Mouse (Mus musculus): ENCODE results near the gene Podn.
"Not testable (repeated sequence)": the region's sequence is repeated elsewhere in the genome, so short reads cannot be mapped to it uniquely, and the experiment has no call there.

Gene Podn

DNA sequence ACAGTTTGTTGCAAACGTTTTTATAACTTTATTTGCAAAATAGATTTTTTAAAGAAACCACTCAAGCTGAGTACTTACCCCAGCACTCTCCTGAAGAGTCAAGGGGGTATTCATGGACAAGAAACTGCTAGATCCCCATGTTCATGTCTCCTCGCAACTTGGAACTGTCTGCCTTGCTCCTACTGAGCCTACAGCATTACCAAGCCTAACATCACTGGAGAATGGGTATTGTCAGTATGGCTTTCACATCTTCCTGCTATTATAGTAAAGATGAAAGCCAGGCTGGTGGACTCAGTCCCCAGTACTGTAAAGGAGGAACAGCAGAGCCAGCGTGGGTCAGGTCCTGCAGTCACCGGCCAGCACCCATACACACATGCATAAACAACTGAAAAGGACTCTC lies at the start of gene Podn:
TSS of gene Podn (minus strand) at position 101 of the 400 bp plus-strand sequence.
- DNase-seq (ENCODE audit: low read depth, low spot score) = no peak

DNA sequence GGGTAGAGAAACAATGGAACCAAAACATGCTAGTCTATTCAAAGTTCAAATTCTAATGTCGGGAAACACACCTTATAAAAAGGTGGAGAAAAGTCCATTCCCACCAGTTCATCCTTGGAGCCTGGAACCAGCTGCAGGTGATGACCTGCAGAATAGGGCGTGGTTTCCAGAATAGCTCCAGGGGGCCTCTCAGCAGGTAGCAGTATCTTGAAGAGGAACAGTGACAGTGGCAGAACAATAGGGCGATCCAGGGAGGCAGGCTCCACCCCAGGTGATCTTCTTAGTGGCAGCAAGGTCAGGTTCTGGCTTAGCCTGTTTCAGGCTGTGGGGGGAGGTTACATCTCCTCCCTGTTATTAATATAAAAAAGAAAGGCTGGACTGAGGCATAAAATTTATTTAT lies 49.3 kb upstream of the Podn start:
- not testable (repeated sequence) for DNase-seq (ENCODE audit: low read depth, low spot score)

DNA sequence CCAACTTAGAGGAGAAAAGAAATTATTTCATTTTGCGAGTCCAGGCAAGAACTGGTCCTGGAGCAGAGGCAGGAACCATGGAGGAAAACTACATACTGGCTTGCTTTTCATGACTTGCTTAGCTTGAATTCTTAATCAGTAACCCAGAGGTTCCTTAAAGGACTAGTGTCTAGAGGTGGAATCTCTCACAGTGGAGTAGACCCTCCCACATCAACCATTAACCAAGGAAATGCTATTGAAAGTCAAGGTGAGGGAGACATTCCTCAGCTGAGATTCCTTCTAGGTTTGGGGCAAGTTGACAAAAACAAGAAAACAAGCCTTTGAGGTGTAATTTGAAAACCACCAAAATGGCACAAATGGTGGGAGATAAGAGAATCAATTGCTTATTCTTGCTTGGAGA lies 48.6 kb upstream of the Podn start, which contains the start of gene Scp2:
TSS of gene Scp2 (minus strand) at position 119 of the 400 bp plus-strand sequence.
- DNase-seq (ENCODE audit: low read depth, low spot score) = no peak

DNA sequence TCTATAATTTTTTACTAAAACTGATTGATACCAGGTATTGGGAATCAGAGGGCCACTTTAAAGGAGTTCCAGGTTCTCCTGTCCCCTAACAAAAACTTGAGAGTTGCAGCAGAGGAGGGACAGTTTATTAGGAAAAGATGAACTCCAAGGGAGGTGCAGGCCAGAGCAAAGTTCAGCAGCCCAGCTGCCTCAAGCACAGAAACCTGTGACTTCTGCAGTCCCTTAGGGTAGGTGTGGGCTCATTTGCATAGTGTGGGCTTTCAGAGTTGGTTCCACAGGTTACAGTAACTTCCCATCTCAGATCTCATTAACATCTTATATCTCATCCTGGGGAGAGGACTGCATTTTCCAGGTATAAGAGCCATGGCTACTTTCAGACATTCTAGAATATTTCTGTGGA lies 47.5 kb upstream of the Podn start:
- DNase-seq (ENCODE audit: low read depth, low spot score) = no peak

DNA sequence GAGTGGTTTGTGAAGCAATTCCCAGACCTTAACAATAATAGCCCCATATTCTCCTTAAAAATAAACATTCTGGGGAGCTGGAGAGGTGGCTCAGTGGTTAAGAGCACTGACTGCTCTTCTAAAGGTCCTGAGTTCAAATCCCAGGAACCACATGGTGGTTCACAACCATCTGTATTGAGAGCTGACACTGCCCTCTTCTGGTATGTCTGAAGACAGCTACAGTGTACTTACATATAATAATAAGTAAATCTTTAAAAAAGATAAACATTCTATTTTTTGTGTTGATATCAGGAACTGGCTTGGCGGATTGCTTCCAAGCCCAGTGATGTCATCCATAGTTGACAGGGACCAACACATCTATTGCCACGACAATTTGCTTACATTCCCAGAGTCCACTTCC lies 46.9 kb upstream of the Podn start:
- DNase-seq (ENCODE audit: low read depth, low spot score) = not testable (repeated sequence)

DNA sequence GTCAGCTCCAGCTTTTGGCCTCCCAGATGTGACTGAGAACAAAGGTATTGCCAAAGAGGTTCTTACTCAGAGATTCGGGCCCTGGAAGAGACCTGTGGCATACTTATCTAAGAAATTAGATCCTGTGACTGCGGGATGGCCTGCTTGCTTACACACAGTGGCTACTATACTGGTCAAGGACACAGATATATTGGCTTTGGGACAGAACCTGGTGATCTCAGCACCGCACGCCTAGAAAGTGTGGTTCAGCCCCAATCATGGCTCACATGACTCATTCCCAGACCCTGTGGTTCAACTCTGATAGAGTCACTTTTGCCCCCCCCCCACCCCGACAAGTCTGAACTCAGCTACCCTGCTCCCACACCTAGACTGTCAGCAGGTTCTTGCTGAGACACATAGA lies 40.7 kb upstream of the Podn start:
- no peak for DNase-seq (ENCODE audit: low read depth, low spot score)

DNA sequence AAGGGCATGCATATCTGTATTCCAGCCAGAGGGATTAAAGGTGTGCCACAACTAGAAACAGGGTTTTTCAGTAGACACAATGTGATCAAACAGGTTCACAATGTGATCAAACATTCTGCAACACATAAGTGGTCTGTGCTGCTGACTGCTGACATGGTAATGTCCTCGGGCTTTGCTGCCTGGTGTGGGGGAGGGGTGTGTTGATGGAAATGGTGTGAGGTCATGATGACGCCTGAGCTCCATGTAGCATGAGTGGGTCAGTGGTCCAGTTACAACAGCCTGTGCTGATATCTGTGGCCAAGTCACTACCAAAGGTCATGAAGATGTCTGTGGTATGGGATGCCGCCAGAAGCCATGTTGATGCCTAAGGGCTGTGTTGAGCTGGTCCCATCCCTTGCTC lies 34.2 kb upstream of the Podn start:
- no peak for DNase-seq (ENCODE audit: low read depth, low spot score)

DNA sequence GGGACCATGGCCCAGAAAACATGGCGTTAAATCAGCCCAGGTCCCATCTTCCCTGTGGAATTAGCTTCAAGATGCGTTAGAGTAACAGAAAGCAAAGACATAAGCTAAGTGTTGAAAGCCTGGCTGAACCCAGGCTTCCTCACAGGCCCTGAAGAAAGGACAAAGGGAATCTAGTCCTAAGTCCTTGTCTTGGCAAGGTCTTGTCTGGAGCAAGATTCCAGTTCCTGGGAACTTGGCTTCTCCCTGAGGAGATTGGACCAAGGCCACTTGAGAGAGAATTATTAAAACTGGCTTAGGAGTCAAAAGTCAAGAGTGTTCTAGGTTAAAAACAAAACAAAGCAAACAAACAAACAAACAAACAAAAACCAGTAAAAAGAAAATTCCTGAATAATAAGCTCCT lies 32.1 kb upstream of the Podn start:
- DNase-seq (ENCODE audit: low read depth, low spot score) = no peak

DNA sequence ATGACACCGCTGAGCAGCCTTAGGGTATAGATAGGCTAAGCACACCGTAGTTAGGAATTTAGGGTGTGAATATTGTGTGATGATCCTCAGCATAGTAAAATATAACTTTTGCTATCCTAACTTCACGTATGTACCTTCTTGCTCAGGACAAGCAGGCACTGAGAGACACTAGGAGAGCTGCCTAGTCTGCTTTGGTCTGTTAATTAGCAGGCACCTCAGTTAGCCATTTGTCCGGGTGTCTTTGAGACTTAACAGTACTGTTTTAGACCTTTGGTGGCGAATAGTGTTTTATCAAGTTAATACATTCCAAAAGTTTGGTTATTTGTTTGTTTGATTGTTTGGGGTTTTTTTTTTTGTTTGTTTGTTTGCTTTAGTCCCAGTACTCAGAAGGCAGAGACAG lies 31.3 kb upstream of the Podn start:
- no peak for DNase-seq (ENCODE audit: low read depth, low spot score)

DNA sequence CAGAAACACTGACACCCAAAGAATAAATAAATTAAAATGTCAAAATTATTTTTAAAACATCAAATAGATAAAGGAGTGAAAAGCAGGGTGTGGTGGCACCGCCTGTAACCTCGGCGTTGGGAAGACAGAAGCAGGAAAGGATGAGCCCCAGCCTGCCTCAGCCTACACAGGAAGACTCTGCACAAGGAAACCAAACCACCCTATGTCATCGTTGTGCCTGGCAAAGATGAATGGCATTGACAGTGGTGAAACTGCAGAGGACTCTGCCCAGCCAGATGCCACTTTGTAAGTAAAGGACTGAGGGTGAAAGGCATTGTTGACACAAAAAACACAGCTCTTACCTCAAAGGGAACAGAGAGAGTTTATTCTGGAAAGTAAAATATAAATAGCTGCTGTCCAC lies 30.0 kb upstream of the Podn start:
- no peak for DNase-seq (ENCODE audit: low read depth, low spot score)

DNA sequence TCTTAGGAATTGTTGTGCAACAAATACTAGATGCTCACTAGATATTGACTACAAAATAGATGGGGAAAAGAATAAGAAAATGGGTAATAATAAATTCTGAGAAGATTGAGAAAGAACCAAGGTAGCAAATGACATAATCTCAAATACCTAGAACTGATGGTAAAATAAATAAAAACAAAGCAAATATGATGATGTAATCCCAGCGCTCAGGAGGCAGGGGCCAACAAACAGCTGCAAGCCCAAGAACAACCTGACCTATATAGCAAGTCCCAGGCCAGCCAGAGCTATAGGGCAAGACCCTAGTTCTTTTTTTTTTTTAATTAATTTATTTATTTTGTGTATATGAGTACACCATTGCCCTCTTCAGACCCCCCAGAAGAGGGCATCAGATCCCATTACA lies 27.9 kb upstream of the Podn start:
- no peak for DNase-seq (ENCODE audit: low read depth, low spot score)

DNA sequence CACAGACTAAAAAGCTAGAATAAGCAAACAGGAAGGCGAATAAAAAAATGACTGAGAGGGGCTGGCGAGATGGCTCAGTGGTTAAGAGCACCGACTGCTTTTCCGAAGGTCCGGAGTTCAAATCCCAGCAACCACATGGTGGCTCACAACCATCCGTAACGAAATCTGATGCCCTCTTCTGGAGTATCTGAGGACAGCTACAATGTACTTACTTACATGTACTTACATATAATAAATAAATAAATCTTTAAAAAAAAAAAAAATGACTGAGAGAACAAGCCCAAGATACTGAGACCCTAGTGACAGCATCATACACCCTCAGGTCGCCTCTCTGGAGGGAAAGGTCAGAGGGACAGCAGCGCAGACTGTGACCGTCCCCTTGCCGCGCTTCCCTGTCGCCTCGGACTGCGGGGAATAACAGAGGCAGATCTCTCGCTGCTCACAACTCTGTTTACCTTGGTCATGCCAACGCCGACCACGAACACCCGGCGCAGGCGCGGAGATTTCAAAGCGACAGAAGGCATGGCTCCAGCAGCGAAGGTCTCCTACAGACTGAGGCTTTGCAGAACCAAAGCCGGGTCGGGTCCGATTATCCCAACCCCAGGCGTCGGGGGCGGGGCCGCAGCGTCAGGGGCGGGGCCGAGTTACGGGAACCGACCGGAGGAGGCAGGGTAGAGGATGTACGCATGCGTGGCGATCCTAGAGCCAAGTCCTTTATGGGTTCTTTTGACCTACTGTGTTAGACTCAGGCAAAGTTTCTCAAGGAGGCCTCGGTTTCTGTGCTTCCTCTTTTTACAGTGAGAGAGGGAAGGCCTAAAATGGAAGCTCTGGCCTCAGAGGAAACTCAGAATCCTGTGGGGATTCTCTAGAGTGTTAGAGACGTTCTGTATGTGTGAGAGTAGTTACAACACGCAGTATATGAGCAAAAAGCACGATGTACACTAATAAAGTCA lies 22.0 kb upstream of the Podn start:
- peak; percentile 88 for DNase-seq (ENCODE audit: low read depth, low spot score)

DNA sequence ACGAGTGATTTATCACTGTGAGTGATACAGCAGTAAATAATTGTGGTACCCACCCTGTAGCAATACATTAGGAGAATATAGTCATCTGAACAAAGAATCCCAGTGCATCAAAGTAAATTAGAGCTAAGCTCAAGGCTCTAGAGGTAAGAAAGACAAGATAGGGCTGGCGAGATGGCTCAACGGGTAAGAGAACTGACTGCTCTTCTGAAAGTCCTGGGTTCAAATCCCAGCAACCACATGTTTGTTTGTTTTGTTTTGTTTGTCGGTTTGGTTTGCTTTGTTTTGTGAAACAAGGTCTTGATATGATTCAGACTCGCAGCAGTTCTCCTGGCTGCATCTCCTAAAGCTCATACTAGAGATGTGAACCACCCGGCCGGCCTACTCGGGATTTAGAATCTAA lies 21.2 kb upstream of the Podn start:
- DNase-seq (ENCODE audit: low read depth, low spot score) = no peak

DNA sequence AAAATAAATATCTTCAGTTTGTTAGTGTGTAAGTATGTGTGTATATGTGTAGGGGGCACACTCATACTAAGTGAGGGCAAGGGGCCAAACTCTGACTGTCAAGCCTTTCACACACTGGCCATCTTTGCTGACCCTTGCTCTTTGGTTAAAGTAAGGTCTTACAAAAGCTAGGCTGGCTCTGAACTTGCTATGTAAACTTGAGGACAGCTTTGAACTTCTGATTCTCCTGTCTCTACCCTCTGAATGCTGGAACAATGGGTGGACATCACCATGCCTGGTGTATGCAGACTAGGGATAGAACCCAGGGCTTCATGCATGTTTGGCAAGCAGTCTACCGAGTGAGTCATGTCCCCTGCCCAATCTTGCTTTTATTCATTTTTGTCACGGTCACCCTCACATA lies 20.2 kb upstream of the Podn start:
- DNase-seq (ENCODE audit: low read depth, low spot score) = no peak

DNA sequence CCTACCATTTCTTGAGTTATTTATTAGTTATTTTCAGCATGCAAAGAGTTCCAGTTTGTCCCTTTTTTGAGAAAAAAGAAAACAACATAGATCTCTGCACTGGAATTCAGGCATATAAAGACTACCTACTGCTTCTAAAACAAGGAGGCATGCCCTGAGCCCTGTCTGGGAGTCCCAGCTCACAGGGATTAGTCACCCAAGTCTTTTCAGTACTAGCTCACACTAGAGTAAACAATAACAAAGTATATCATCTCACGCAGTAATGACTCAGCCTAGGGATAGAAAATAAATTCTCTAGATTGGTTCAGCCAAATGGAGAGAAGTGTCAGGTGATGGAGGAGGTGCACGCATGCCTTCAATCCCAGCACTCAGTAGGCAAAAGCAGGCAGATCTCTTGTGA lies 14.5 kb upstream of the Podn start:
- DNase-seq (ENCODE audit: low read depth, low spot score) = no peak

DNA sequence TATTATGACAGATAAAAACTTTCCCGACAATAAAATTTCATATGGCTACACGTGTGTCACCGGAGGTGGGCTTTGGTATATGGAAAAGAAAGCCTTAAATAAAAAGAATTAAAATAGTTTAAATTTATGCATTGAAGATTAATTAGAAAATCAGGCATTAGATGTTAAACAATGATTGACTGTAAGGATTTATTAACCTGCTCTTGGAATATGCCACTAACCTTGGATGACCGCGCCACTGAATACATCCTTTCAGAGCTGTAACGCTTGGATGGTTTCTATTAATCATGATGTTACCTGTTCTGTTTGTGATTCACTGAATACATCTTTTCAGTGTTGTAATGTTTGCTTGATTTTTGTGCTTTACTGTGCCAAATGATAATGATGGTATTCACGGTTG lies 13.5 kb upstream of the Podn start:
- DNase-seq (ENCODE audit: low read depth, low spot score) = no peak

DNA sequence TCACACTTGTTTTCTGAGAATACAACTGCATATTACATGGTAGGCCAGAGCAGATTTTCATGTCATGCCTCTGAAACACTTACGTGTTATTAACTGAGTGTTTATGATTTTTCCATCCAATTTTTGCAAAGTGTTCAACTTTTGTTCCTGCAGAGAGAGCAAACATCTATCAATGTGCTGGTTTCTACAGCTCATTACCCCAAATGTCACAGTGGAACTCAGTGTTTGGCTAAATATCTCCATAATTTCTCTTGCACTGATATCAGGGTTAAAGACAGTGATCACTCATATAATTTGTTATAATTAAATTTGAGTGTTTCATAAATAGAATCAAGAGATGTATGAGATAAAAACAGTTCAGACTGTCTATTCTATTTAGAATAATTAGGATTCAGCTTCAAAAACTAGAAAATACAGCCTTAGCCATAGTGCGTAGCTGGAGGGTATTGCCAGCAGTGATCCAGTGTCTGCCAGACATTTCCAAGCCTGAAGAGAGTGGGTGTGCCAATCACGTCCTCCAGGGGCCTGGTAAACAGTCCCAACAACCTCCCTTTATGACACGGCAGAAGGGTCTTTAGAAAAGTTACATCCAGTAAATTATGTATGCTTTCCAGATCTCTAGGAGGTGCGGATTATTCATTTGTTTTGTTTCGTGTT lies 3.4 kb downstream of the Podn start:
- DNase-seq (ENCODE audit: low read depth, low spot score) = no peak

DNA sequence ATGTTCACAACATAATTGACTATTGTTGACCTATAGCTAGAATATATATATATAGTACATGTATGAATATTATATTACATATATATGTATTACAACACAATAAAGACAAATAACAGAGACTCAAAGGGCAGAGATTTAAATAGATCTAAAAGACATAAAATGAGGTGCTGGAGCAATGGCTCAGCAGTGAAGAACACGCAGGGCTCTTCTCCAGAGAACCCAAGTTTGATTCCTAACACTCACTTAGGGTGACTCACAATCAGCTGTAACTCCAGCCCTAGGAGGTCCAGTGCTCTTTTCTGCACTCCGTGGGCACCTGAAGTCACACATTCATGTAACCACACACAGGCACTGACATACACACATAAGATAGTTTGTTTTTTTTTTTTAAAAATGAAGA lies 12.3 kb downstream of the Podn start:
- DNase-seq (ENCODE audit: low read depth, low spot score) = no peak

DNA sequence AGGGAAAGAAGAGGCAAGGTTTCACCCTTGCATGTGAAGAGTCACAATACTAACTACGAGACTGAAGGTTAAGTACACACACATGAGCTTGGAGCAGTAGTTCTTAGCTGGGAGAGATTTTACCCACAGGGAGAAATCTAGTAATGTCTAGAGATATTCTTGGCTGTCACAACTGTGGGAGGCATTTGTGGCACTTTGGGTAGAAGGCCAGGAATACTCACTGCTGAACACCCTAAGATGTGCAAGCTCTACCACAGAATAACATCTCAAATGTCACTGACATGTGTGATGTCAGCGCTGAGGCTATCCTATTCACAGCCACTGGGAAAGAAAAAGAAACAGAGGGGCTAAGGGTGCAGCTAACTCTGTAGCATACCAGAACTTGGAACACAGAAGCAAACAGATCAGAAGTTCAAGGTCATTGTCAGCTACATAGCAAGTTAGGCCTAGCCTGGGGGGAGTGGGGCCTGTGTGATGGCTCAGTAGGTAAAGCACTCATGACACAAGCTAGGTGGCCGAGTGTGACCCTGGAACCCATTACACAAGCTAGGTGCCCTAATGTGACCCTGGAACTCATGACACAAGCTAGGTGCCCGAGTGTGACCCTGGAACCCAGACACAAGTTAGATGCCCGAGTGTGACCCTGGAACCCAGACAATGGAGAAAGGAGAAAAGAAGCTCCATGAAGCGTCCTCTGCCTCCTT lies 13.1 kb downstream of the Podn start:
- no peak for DNase-seq (ENCODE audit: low read depth, low spot score)

DNA sequence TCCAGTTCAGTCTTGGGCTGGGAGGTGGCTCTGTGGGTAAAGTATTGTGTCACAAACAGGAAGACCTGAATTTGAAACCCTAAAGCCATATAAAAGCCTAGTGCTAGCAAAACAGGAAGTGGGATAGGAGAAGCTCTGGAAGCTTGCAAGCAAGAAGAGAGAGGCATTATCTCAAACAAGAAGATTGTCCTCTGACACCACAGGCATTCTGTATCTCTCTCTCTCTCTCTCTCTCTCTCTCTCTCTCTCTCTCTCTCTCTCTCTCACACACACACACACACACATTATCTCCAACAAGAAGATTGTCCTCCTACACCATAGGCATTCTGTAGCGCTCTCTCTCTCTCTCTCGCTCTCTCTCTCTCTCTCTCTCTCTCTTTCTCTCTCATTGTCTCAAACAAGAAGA lies 13.8 kb downstream of the Podn start:
- DNase-seq (ENCODE audit: low read depth, low spot score) = no peak

DNA sequence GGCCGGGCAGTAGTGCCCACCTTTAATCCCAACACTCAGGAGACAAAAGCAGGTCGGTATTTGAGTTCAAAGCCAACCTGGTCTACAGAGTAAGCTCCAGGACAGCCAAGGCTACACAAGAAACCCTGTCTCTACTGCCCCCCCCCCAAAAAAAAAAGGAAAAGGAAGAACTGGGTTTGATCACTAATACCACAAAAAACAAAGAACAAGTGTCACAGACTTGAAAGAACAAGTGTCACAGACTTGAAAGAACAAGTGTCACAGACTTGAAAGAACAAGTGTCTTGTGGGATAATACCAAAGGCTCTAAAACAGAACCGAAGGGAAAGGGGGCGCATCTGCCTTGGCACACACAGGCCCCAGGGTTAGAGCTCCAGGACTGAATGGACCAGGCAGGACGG lies 15.4 kb downstream of the Podn start:
- no peak for DNase-seq (ENCODE audit: low read depth, low spot score)

DNA sequence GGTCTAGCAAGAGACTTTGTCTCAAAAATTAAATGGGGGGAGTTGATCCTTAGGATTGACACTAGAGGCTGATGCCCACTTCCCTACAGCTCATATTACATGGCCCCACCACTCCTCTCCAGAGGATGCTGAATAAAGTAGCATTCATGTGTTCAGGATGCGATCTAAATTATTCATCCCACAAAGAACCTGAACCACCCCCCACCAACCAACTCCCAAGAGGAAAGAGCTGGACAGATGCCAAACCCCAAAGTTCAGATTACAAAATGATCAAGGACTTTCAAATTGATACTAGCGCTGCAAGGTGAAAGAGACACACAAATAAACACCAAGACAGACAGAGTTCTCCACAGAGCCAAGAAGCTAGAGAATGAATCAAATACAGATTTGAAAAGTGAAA lies 16.5 kb downstream of the Podn start:
- peak; percentile 11 for DNase-seq (ENCODE audit: low read depth, low spot score)
